Mouse (Mus musculus): ENCODE measurements around the gene Hsf2bp. TPM values are rescaled to one million over a fixed set of nuclear protein-coding genes. Genes with fewer than 3 reads are reported as not detected.

Gene Hsf2bp
- polyA plus RNA-seq, 1 experiment from 2014 or later = 0.95 TPM

DNA sequence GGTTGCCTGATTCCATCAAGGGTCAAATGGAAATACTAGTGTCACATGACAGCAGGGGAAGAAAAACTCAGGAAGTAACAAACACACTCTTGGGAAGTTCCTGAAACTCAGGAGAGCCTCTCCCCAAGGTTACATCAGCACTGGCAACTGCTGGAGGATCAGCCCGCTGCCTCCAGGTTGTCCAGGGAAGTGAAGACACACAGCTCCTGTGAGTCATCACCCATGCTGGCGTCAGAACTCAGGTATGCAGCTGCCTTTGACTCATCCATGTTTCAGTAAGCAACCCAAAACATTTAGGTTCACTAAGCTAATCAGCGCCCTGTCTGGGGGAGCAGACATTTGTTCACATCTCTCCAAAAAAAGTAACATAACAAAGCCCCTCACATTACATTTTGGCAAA lies 32.9 kb downstream of the Hsf2bp start:
- Histone ChIP-seq H3K27me3 (ENCODE audit: control insufficient read depth, insufficient read depth, low read length) (no peaks in the 10 kb centered on the region), H3K27ac (ENCODE audit: low read depth, low read length) (no peak overlapping the region), H3K9ac (ENCODE audit: low read depth, low read length) (no peak overlapping the region), H3K4me2 (replicated peaks; ENCODE audit: low read depth, low read length) (no peak overlapping the region), H3K36me3 (ENCODE audit: control insufficient read depth, insufficient read depth, low read length) (no peaks in the 10 kb centered on the region), H3K4me3 (ENCODE audit: low read length) (no peak overlapping the region), H3K9me3 (ENCODE audit: control insufficient read depth, low read length) (peaks cover 3% of the 10 kb centered on the region; the same call in 1 of the 2 replicates), H3K4me1 (ENCODE audit: control insufficient read depth, insufficient read depth, low read length) (no peaks in the 10 kb centered on the region)
- WGBS = 83% methylated on average over 3 of the region's 3 CpGs
- ATAC-seq (ENCODE audit: low FRiP score, low TSS enrichment) = no peak

DNA sequence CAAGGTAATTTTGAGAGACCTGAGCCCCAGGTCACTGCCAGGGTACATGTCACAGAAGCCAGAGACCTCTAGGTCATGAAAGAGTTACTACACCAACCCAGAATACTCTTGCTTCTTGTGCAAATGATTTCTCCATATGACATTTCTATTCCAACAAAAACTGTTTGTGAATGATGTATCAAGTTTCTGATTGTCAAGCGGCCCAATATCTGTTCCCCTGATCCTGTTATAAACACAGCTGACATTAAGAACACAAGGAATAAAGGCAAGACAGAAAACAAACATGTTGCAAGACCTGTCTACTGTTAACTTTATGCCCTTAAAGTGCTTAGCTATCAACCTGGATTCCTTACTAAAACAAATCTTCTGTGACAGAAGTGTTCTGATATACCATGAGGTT lies 37.8 kb downstream of the Hsf2bp start:
- Histone ChIP-seq H3K27ac (ENCODE audit: low read depth, low read length) (no peak overlapping the region), H3K36me3 (ENCODE audit: control insufficient read depth, insufficient read depth, low read length) (no peaks in the 10 kb centered on the region), H3K27me3 (ENCODE audit: control insufficient read depth, insufficient read depth, low read length) (no peaks in the 10 kb centered on the region), H3K4me3 (ENCODE audit: low read length) (no peak overlapping the region), H3K9me3 (ENCODE audit: control insufficient read depth, low read length) (no peaks in the 10 kb centered on the region), H3K9ac (ENCODE audit: low read depth, low read length) (no peak overlapping the region), H3K4me1 (ENCODE audit: control insufficient read depth, insufficient read depth, low read length) (no peaks in the 10 kb centered on the region), H3K4me2 (replicated peaks; ENCODE audit: low read depth, low read length) (no peak overlapping the region)
- WGBS = 71% methylated on average over 1 of the region's 1 CpGs
- ATAC-seq (ENCODE audit: low FRiP score, low TSS enrichment) = no peak

DNA sequence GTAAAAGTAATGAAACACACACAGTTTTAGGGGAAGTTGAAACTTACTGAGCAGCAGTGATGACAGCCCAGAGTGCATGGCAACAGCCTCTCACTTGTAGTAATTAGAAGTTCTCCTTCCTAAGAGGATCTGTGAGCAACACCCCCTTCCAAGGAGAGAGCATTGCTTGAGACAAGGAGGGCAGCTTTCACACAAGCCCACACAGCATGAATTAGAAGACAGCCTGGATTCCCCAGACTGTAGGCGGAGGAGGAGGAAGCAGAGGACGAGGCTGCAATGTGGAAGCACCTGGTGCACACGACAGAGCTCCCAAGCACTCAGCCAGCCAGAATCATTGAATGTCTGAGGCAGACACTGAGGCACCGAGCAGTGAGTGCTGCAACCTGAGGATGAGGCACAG lies 39.8 kb downstream of the Hsf2bp start:
- Histone ChIP-seq H3K36me3 (ENCODE audit: control insufficient read depth, insufficient read depth, low read length) (no peaks in the 10 kb centered on the region), H3K4me2 (replicated peaks; ENCODE audit: low read depth, low read length) (no peak overlapping the region), H3K4me1 (ENCODE audit: control insufficient read depth, insufficient read depth, low read length) (no peaks in the 10 kb centered on the region), H3K9me3 (ENCODE audit: control insufficient read depth, low read length) (no peaks in the 10 kb centered on the region), H3K4me3 (ENCODE audit: low read length) (no peak overlapping the region), H3K27me3 (ENCODE audit: control insufficient read depth, insufficient read depth, low read length) (no peaks in the 10 kb centered on the region), H3K9ac (ENCODE audit: low read depth, low read length) (no peak overlapping the region), H3K27ac (ENCODE audit: low read depth, low read length) (no peak overlapping the region)
- 68% methylated on average over 4 of the region's 4 CpGs for WGBS
- ATAC-seq (ENCODE audit: low FRiP score, low TSS enrichment) = no peak

DNA sequence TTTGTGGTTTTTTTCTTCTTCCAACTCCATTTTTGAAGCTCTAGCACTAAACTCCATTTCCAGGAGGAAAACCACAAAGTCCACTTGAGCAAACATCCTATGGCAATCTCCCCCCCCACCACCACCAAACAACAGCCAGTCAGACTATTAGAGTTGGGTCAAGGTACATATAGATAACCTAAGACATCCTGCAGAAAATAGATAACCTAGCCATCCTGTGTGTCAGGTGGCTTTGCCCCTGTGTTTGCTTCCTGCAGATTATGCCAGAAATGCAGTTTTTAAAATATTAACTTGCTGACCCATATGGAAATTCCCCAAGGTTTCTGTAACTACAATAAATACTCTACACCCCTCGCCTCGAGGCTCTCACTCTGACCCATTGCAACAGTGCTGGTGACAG lies 40.4 kb downstream of the Hsf2bp start:
- Histone ChIP-seq H3K27me3 (ENCODE audit: control insufficient read depth, insufficient read depth, low read length) (no peaks in the 10 kb centered on the region), H3K4me3 (ENCODE audit: low read length) (no peak overlapping the region), H3K36me3 (ENCODE audit: control insufficient read depth, insufficient read depth, low read length) (no peaks in the 10 kb centered on the region), H3K27ac (ENCODE audit: low read depth, low read length) (no peak overlapping the region), H3K9me3 (ENCODE audit: control insufficient read depth, low read length) (no peaks in the 10 kb centered on the region), H3K4me1 (ENCODE audit: control insufficient read depth, insufficient read depth, low read length) (no peaks in the 10 kb centered on the region), H3K4me2 (replicated peaks; ENCODE audit: low read depth, low read length) (no peak overlapping the region), H3K9ac (ENCODE audit: low read depth, low read length) (no peak overlapping the region)
- WGBS = 80% methylated on average over 2 of the region's 2 CpGs
- ATAC-seq (ENCODE audit: low FRiP score, low TSS enrichment) = no peak

DNA sequence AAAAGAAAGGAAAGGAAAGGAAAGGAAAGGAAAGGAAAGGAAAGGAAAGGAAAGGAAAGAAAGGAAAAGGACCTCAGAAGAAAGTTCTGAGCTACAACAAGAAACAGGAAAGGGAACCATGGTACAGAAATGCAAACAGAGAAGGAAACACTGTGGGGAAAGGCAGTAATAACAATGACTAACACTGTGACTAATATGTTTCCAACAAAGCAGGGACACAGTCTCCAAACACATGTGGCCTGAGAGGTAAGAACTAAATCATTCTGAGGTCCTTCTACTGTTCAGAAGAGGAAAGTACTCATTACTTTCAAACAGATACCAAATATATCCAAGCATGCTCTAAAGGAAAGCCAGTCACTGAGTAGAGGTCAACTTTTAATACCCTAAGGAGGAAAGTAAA lies 42.0 kb downstream of the Hsf2bp start:
- Histone ChIP-seq H3K9ac (ENCODE audit: low read depth, low read length) (no peak overlapping the region), H3K36me3 (ENCODE audit: control insufficient read depth, insufficient read depth, low read length) (no peaks in the 10 kb centered on the region), H3K9me3 (ENCODE audit: control insufficient read depth, low read length) (no peaks in the 10 kb centered on the region), H3K27me3 (ENCODE audit: control insufficient read depth, insufficient read depth, low read length) (no peaks in the 10 kb centered on the region), H3K4me3 (ENCODE audit: low read length) (no peak overlapping the region), H3K27ac (ENCODE audit: low read depth, low read length) (no peak overlapping the region), H3K4me2 (replicated peaks; ENCODE audit: low read depth, low read length) (no peak overlapping the region), H3K4me1 (ENCODE audit: control insufficient read depth, insufficient read depth, low read length) (no peaks in the 10 kb centered on the region)
- ATAC-seq (ENCODE audit: low FRiP score, low TSS enrichment) = no peak

DNA sequence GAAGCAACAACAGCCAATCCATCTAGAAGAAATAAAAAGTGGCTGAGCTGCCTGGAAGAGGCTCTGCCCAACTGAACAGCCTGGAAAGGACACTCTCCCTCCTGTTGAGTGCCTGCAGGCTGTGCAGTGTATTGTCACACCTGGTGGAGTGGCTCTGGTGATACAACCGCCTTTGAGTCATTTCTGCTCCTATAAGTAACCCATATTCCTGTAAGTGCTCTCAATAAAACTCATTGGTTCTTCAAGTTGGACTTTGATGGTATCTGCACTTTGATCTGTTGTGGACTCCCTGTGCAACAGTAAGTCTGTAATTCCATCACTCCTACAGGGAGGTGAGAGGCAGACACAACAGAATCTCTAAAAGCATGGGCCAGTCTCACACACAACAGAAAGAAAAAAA lies 42.8 kb downstream of the Hsf2bp start:
- no peak overlapping the region for H3K27ac ChIP-seq (ENCODE audit: low read depth, low read length)
- no peaks in the 10 kb centered on the region for H3K9me3 ChIP-seq (ENCODE audit: control insufficient read depth, low read length)
- no peak overlapping the region for H3K9ac ChIP-seq (ENCODE audit: low read depth, low read length)
- H3K36me3 ChIP-seq (ENCODE audit: control insufficient read depth, insufficient read depth, low read length) = no peaks in the 10 kb centered on the region
- no peaks in the 10 kb centered on the region for H3K27me3 ChIP-seq (ENCODE audit: control insufficient read depth, insufficient read depth, low read length)
- H3K4me1 ChIP-seq (ENCODE audit: control insufficient read depth, insufficient read depth, low read length) = no peaks in the 10 kb centered on the region
- 61% methylated on average over 1 of the region's 1 CpGs for WGBS
- no peak overlapping the region for H3K4me3 ChIP-seq (ENCODE audit: low read length)
- ATAC-seq (ENCODE audit: low FRiP score, low TSS enrichment) = no peak
- no peak overlapping the region for H3K4me2 ChIP-seq (replicated peaks; ENCODE audit: low read depth, low read length)

DNA sequence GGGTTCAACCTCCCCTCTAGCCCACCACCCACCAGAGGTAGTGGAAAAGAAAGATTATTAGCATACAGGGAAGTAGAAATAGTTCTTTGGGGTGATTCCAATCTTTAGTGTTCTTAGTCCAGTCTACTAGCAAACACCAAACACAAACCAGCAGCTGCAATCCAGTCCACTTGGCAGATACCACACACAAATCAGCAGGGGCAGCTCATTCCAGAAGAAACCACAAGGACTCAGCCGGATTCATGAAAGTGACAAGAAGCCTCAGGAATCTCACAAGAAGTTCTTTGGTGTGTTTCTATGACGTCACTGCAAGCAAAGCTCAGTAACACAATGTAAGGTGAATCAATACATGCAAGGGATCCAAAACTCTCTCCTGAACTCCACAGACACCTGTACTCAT lies 44.1 kb downstream of the Hsf2bp start:
- H3K4me3 ChIP-seq (ENCODE audit: low read length) = no peak overlapping the region
- no peak overlapping the region for H3K4me2 ChIP-seq (replicated peaks; ENCODE audit: low read depth, low read length)
- H3K27ac ChIP-seq (ENCODE audit: low read depth, low read length) = no peak overlapping the region
- no peaks in the 10 kb centered on the region for H3K27me3 ChIP-seq (ENCODE audit: control insufficient read depth, insufficient read depth, low read length)
- H3K4me1 ChIP-seq (ENCODE audit: control insufficient read depth, insufficient read depth, low read length) = no peaks in the 10 kb centered on the region
- no peak overlapping the region for H3K9ac ChIP-seq (ENCODE audit: low read depth, low read length)
- H3K9me3 ChIP-seq (ENCODE audit: control insufficient read depth, low read length) = no peaks in the 10 kb centered on the region
- WGBS = 77% methylated on average over 2 of the region's 2 CpGs
- no peak for ATAC-seq (ENCODE audit: low FRiP score, low TSS enrichment)
- H3K36me3 ChIP-seq (ENCODE audit: control insufficient read depth, insufficient read depth, low read length) = no peaks in the 10 kb centered on the region

DNA sequence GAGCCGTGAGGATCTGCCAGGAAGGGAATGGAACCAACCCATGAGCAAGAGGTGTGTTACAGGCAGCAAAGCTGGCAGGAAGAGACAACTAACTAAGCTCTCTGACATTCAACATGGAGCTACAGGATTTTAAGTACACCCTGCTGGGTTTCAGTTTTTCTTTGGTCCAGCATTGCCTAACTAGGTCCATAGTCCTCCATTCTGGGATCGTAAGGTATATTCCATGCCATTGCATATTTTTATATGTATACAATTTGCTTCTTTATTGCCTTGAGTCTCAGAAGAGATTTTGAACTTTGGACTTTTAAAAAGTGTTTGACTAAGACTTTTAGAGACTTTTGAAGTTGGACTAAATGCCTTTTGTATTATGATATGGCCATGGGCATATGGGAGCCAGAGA lies 47.1 kb downstream of the Hsf2bp start:
- no peak overlapping the region for H3K27ac ChIP-seq (ENCODE audit: low read depth, low read length)
- no peaks in the 10 kb centered on the region for H3K27me3 ChIP-seq (ENCODE audit: control insufficient read depth, insufficient read depth, low read length)
- no peak overlapping the region for H3K4me3 ChIP-seq (ENCODE audit: low read length)
- no peaks in the 10 kb centered on the region for H3K36me3 ChIP-seq (ENCODE audit: control insufficient read depth, insufficient read depth, low read length)
- no peaks in the 10 kb centered on the region for H3K4me1 ChIP-seq (ENCODE audit: control insufficient read depth, insufficient read depth, low read length)
- ATAC-seq (ENCODE audit: low FRiP score, low TSS enrichment) = no peak
- WGBS = 87% methylated on average over 2 of the region's 2 CpGs
- no peak overlapping the region for H3K4me2 ChIP-seq (replicated peaks; ENCODE audit: low read depth, low read length)
- H3K9ac ChIP-seq (ENCODE audit: low read depth, low read length) = no peak overlapping the region
- no peaks in the 10 kb centered on the region for H3K9me3 ChIP-seq (ENCODE audit: control insufficient read depth, low read length)

DNA sequence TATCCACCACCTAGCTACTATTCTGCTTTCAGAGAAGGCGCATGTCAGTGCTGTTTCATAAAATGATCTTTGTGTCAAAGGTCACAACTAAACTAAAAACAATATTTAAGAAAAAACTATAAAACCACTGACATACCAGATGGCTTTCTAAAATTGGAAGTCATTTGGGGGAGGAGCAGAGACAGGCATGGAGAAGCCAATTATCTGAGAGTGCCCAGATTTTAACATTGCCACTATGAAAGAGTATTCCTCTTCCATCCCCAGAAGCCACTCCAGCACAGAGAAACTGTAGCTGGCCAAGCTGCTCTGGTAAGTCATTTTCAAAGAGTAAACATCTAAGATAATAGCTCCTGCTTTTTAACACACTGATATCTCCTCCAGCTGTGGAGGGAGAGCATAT lies 49.2 kb downstream of the Hsf2bp start:
- ATAC-seq (ENCODE audit: low FRiP score, low TSS enrichment) = no peak
- WGBS = 83% methylated on average over 1 of the region's 1 CpGs
- Histone ChIP-seq H3K9me3 (ENCODE audit: control insufficient read depth, low read length) (no peaks in the 10 kb centered on the region), H3K4me3 (ENCODE audit: low read length) (no peak overlapping the region), H3K27ac (ENCODE audit: low read depth, low read length) (no peak overlapping the region), H3K4me2 (replicated peaks; ENCODE audit: low read depth, low read length) (no peak overlapping the region), H3K27me3 (ENCODE audit: control insufficient read depth, insufficient read depth, low read length) (no peaks in the 10 kb centered on the region), H3K36me3 (ENCODE audit: control insufficient read depth, insufficient read depth, low read length) (no peaks in the 10 kb centered on the region), H3K4me1 (ENCODE audit: control insufficient read depth, insufficient read depth, low read length) (no peaks in the 10 kb centered on the region), H3K9ac (ENCODE audit: low read depth, low read length) (no peak overlapping the region)

DNA sequence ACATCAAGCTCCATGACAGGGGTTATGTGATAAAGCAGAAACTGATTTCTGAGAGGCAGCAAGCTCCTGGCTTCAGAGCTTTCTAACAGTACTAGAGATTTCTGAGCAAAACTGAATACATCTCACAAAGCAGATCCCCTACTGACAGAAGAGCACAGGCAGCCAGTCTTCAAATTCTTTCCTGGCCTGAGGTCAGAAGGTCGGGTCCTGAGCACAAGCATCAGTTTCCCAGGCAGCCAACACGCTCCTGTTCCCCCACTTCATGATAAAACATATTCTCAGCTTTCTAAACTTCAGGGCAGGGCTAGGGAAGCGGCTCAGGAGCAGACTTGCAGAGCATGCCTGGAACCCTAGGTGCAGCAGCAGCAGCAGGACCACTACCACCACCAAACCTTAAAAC lies 52.7 kb downstream of the Hsf2bp start:
- WGBS = 36% methylated on average over 3 of the region's 3 CpGs
- H3K9ac ChIP-seq (ENCODE audit: low read depth, low read length) = no peak overlapping the region
- H3K4me1 ChIP-seq (ENCODE audit: control insufficient read depth, insufficient read depth, low read length) = no peaks in the 10 kb centered on the region
- no peak overlapping the region for H3K4me3 ChIP-seq (ENCODE audit: low read length)
- H3K9me3 ChIP-seq (ENCODE audit: control insufficient read depth, low read length) = no peaks in the 10 kb centered on the region
- ATAC-seq (ENCODE audit: low FRiP score, low TSS enrichment) = no peak
- H3K27ac ChIP-seq (ENCODE audit: low read depth, low read length) = no peak overlapping the region
- no peaks in the 10 kb centered on the region for H3K27me3 ChIP-seq (ENCODE audit: control insufficient read depth, insufficient read depth, low read length)
- no peaks in the 10 kb centered on the region for H3K36me3 ChIP-seq (ENCODE audit: control insufficient read depth, insufficient read depth, low read length)
- no peak overlapping the region for H3K4me2 ChIP-seq (replicated peaks; ENCODE audit: low read depth, low read length)
